Mouse (Mus musculus) spleen, postnatal 4 days (tissue): ENCODE results near the gene Maip1.
A peak's percentile ranks its signal among the peaks of the same experiment; 100 is the strongest.

Experiments
- DNase-seq, 2 experiments: peaks; one replicate each; pipeline ENCODE4 v3.0.0; 2022; ENCODE audit warnings: low spot score in 2 of 2

Gene Maip1

DNA sequence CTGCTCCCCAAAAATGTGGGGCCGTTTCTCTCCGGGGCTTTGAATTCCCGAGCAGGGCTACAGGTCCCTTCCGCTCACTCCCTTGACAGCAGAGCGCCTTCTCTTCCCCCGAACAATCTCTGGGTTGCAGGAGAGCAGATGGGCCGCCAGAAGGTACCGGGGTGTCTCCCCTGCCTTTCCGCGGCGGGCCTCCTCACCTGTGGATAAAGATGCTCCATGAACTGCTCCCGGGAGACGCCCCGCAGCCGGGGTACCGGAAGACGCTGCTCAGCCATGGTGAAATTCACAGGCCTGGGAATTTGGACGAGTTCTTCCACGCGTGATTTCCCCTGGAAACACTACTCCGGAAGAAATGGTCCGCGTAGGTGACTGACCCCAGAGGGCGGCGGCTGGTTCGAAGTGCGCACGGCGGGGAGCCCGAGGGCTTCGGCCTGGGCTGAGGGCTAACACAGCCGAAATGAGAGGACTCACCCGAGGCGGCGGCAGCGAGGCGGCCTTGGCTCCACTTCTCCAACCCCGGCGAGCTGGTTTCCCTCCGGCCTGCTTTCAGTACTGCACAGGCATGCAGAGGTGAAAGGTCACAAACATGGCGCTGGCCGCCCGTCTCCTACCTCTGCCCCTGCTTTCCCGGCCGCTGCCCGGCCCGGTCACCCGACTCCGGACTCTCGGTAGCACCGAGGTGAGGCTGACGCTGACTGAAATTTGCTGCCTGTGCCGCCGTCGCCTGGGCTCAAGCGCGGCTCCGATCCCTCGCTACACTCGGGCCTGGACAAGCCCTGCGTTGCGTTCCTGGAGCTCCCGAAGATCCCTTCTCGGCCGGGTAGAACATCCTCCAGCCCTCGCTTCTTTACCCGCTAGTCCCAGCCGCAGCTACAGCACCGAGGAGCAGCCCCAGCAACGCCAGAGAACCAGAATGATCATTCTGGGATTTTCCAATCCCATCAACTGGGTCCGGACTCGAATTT is at the start of gene Maip1, which contains the start of gene Tyw5:
Maip1 (plus strand) TSS at position 142 of the 965 bp plus-strand sequence.
Tyw5 (minus strand) TSS at position 915 of the 965 bp plus-strand sequence.
- peak; percentile 76 to 89 for DNase-seq

DNA sequence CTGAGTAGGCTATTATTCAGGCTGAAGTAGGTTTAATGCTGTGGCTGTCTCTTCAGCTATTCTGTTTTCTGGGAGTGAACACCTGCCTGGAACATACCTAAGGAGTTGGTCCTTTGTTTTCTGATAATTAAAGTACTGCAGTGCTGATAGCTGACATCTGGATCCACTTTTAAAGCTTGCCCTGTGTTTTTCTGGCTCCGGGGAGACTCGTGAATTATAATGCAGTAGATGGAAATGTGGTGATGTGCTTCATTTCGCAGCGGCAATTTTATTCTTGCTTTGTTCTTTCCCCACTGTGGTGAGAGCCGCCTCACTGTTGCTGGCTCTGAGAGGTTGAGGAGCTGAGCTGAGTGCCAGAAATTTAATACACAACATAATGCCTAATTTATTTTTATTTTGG is 47.6 kb upstream of the Maip1 start:
- DNase-seq: no peak

DNA sequence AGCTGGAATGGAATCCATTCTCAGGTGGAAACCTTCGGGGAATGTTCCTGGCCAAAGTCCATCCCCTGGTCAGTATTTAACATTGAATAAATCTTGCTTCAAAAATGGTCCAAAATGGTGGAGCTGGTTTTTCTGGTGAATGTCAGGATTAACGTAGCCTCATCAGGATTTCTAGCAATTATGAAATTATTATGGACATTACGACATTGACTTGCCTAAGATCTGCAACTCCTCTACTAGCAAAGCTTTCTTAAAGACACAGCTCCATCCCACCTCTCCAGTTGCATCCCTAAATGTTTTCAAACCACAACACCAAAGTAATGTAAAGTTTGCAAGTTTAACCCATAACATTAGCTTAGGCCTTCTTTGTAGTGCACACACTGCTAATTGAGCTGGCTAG is 38.7 kb upstream of the Maip1 start:
- DNase-seq: no peak

DNA sequence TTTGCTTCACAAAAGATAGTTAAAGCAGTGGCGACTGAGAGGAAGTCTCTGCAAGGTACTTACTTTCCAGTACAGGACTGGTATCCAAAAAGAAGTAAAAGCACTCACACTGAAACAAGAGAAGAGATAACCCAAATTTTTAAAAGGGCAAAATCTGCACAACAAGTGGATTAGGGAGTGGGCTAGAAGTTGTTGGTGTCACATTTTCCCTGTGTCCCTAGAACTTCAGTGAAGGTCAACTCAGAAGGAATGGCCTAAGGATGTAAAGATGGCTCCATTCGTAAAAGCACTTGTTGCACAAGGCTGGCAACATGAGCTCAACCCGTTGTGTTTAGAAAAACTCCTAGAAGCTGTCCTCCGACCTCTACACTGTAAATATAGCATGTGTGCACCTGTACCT is 37.0 kb upstream of the Maip1 start:
- no peak for DNase-seq

DNA sequence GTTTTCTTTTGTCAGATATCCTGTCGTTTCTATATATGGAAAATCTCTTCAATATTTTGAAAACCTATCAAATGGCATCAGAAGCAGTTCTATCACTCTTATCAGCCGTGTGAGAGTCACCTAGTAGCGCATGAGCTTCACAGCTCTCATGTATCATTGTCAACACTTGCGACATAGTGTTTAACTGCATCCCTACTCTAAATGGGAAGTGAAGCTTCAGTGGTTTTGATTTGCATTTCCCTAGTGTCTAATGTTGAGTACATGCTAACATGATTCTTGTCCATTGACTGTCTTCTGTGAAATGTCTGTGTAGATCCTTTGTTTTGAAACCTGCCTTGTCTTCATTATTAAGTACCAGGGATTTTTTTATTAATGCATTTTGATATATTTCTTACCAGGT is 35.7 kb upstream of the Maip1 start:
- no peak for DNase-seq

DNA sequence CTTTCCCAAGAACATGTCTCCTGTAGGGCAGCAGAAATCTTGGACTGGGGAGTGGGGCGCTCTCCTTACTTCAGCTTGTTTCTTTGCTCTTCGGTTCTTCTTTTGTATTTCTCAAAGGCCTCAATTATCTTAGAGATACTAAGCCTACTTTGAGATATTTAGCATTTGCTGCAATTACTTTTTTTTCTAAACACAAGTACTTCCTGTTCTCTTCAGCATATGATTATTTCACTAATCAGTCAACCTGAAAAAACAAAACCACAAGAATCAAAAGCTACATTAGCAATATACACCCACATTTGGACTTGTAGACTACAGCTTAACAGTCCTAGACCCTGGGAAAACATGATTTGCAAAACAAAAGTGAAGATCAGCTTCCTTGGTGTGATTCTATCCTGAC is 30.9 kb upstream of the Maip1 start:
- no peak for DNase-seq

DNA sequence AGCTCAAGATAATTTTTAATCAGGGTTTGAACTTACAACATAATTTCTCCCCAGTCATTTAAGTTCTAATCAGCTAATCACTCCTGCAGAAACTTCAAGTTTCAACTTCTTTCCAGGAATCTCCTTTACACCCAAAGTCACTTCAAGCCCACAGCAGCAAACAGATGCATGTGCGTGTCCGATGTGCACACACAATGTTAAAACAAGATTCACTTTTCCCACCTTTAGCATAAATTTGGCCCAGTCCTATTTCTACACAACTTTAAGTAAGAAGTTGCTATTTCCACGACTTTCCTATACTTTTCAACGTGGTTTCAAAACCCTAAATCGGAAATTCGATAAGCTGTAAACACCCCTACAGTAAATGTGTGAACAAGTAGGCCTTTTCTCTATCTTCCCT is 29.3 kb upstream of the Maip1 start:
- no peak for DNase-seq

DNA sequence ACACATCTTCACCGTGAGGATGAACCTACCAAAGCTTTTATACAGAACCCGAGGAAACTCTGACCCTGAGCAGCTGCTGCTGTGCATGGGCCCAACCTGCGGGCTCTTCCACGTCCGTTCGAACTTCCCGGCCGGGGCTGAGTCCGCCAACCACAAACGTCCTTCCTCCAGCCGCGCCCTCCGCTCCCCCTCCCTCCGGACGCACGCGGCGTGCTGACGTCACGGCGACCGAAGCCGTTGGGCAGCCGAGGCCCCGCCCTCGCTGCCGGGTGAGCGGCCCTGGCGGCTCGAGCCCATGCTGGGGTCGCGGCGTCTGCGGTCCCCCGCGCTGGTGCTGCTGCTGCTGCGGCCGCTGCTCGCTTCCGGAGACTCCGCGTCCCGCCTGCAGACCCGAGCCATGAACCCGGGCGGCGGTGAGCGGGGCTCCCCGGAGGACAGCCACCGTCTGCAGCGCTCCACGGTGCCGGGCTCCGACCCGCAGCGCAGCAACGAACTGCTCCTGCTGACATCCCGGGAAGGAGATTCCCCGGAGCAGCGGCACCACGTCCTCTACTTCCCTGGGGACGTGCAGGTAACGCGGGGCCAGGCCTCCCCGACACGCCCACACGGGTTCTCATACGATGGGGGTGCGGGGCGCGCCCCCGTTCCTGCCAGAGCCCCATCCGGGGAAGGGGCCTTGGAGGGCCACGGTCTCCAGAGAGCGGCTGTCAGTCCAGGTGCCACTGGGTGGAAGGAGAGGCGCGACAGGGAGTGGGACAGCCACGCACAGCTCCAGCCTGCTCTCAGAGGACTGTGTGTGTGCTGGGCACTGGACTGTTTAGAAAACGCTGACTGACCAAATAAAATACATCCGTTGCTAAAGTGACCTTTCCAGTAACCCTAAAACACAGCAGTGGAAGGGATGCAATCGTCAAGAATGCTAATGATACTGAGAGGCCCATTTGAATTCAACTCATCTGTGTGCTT is 28.5 kb upstream of the Maip1 start, which contains the start of gene 1700066M21Rik:
1700066M21Rik (plus strand) TSS at position 245 of the 966 bp plus-strand sequence.
- DNase-seq: peak; percentile 94 to 97

DNA sequence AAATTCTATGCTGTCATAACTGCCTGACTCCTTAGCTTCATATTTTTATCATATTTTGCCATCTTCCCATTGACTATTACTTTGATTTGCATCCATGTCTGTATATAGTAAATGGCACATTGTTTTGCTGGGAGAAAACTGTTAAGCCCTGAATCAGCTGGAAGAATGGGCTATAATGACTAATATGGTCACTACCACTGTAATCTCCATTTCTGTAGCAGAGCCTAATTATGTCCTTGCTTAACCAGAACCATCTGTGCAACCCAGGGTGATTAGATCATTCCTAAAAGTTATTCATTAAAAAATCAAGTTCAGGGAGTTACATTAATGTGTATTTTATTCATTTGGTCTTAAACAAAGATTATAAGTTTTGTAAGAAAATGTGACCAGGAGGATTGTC is 19.6 kb upstream of the Maip1 start:
- DNase-seq: no peak

DNA sequence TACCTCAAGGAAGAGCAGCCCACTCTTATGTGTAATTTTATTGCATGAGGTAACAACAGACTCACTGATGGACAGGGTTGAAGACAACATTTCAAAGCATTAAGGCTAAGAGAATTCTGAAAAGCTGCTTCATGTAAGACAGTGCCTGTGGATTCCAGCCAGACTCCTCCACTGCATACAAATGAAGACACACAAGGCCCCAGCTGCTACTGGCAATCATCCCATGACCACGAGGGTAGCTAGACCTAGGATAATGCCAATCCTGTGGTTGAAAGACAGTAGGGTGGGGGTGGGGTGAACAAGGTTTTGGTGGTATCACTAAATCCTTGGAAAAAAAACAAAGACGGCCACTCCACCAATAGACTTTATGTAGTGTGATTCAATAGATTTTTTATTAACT is 18.3 kb upstream of the Maip1 start:
- DNase-seq: no peak

DNA sequence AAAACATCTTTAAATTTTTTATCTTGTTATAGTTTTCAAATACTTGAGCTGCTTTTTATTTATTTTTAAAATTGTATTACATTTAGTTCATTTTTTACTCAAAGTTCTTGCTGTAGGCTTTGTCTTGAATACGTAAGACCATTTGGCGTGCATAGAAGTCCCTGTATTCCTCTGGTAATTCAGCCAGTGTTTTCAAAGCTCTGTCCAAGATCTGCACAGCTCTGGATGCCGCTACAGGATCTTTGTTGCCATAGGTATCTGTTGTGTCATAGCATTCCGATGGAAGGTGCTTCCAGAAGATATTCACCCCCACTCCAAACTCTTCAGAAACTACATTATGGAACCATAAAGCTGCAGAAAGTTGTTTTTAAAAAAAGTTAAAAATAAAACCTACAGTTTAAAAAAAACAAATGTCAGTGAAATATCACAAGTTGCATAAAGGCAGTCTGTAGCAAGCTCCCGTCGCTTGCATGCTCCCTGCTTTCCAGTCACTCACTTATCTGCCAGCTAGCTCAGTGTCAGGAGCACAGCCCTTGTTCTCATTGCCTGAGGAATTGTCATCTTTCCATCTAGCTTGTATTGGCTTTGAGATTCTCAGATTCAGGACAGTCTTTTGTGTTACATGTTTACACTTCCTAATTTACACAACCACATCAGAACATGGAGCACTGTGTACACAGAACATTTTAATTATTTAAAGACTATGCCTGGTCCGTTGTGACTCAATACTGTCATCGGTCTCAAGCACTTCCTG is 17.5 kb upstream of the Maip1 start:
- DNase-seq: no peak

DNA sequence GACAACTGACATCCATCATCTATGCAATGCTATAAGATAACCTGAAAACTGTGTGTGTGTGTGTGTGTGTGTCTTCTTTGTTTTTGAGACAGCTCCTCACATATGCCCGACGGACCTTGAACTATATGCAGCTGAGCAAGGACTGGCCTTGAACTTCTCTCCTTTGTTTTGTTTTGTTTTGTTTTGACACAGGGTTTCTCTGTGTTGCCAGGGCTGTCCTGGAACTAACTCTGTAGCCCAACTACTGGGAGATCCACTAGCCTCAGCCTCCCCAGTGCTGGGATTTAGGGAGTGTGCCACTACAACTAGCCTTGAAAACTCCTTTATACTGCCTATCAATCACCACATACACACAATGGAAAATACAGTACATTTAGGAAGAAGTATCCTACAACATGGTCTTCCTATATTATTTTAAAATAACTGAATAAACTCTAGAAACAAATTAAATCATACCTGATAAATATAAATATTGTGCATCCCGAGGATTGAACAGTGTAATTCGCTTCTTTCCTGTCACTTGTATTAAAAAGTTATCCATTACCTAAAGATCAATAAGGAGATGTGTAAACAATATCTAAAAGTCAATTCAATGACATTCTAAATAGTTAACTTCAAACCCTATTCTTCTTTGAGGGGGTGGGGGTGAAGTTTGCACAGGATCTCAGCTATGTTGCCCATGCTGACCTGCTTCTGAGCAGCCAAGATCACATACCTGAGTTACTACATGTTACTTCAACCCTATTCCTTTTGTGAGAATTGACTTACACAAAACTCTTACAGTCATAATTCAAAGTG is 14.9 kb upstream of the Maip1 start:
- no peak for DNase-seq

DNA sequence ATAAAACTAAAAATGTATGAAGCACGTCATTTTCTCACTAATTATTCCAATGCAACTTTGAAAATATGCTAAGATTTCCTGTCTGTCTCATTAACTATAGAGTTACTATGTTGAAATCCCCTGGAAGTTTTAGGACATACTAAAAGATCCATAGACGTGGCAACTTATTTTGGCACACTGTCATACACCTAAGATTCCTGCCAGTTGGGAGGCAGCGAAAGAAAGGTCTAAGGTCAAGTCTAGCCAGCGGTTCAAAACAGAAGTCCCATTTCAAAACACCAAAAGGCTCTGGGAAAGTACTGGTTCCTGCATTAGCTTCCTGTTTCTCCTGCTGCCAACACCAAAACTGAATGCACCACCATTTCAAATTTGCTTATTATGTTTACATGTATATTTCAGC is 13.7 kb upstream of the Maip1 start:
- no peak for DNase-seq

DNA sequence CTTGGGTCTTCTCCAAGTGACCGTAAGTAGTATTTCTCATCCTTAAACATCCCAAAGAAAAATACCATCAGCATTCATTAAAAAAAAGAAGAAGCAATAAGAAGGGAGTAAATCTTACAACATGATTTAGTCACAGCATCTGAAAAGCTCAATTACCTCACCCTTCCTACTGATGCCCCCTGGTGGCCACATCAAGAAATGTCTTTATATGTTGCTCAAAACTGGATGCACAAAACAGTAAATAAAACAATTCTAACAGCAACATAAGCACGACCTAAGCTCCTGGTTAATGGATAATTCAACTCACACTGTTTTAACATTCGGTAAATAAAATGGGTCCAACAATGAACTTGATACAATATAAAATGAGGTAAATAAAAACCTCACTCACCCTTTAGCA is 12.1 kb upstream of the Maip1 start:
- DNase-seq: peak; percentile 32 to 74

DNA sequence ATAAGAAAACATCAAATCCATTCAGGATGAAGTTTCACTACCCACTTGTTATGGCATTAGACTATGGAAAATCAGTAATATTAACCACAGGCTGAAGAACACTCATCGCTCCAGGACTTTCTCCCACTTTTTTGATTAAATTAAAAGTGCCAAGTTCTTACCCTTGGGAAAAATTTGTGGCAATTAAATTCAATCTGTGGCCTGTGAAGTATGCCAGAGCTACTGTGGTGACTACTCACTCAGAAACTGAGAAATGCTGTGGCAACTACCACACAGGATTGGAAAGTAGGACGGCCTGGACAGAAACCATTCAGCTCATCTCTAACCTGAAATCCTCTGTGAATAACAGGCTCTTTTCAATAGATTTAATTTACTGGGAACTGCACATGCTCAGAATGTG is 5.8 kb upstream of the Maip1 start:
- DNase-seq: no peak

DNA sequence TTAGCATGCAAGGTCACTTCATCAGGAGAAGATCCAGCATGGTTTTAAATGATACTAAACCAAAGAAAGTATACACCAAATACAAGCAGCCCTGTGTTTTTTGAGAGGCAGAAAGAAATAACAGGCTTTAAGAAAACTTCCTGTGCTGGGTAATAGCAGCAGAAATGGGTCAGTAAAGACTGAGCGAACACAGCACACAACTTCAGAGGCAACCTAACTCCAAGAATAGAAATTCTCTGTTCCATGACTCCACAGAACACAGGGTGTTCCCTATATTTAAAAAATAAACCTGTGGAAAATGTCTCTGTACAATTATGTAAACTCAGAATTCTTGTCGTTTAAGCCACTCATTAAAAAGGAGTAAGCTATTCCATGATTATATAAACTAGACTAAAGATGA is 5.3 kb upstream of the Maip1 start:
- no peak for DNase-seq

DNA sequence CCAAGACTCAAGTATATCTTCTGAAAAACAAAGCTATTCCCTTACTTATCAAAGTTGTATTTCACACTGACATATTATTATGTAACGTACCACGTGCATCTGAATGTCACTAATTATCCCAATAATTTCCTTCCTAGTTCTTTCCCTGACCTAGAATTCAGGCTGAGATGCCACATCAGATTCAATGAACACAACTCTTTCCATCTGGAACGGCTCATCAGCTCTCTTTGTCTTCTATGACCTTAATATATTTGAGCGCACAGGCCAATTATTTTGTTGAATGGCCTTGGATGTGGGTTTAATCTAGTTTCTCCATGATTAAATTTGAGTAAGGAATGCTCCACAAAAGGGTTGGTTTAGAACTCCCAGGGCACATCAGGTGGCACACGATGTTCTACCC is 4.0 kb upstream of the Maip1 start:
- DNase-seq: no peak

DNA sequence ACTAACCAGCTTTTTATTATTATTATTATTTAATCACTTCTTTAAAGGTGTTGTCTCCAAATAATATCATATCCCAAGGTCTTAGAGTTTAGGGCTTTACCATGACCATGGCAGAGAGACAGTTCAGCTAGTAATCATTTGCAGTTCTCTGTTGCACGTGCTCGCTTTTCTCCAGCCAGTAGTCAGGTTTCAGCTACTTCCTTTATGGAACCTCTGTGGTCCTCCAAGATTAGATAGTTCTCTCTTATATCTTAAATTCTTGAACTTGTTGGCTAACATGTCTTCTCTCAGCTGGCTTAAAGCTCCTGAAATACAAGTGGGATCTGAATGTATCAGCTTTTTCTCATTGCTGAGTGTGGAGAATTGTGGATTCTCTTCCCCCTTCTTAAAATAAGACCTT is 2.9 kb downstream of the Maip1 start:
- DNase-seq: no peak

DNA sequence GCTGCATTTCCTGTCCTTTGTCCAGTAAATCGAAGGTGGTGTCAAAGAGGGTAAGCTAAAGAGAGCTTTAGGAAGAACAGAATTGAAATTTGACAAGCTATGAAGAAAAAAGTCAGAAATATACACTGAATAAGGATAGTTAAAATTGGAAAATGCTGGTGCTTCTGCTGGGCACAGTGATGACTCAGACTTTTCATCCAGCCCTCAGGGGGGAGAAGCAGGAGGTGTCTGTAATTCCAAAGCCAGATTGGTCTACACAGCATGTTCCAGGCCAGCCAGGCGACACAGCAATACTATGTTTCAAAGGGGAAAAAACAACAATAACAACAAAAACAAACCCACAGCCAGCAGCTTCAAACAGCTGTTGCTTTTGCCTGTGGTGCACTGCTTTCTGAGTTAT is 7.3 kb downstream of the Maip1 start:
- no peak for DNase-seq

DNA sequence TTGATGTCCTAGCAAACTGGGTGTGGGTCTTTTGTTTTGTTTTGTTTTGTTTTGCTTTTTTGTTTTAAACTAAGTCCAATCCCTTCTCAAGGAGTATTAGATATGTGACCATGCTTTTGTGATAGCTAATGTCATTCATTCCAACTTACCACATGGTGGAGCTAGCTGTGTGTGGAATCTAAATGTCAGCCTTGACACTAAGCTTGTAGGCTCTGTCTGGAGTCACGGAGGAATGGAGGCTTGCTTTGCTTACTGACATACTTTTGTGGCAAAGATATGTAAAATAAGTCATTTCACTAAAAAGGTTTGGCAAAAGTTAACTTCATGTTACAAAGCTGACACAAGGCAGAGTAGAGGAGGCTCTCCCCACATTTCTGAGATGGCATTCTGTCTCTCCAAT is 17.6 kb downstream of the Maip1 start:
- no peak for DNase-seq
